Mouse (Mus musculus) lung, postnatal 0 days (tissue): ENCODE measurements at regions not wholly inside any gene's neighbourhood (a gene's known extent, or its start where the extent isn't known, plus 50 kb on each side); places are given as distances from the start of the nearest gene placed in this dataset.

Source experiments
- CTCF ChIP-seq: IDR thresholded peaks from 2 replicates; pipeline ENCODE4 v1.5.1; 2016; ENCODE audit warnings: antibody characterized with exemption, mild to moderate bottlenecking
- EP300 ChIP-seq: IDR thresholded peaks from 2 replicates; pipeline ENCODE4 v1.6.1; 2016; ENCODE audit warnings: antibody characterized with exemption, mild to moderate bottlenecking, control low read depth

- no peak for TF ChIP-seq CTCF
- TF ChIP-seq EP300: no peak
These were observed 156.9 kb upstream of the Suclg2 start for GRCm38 (mm10) chr6:95875463-95875862.
